In genomic region chr6:52078530-52079340, GRCm38 (mm10) we compare ENCODE assay signal across 9 mouse cellular contexts.
DNase-seq lines count a peak whose midpoint lies in the region; ATAC-seq and TF ChIP-seq lines count a peak whose summit lies in the region.
"Had no signal": no experiment of that assay in that cellular context is flagged by ENCODE, and none has a peak within 500 bp of the region (broad histone marks: within the 10 kb centered on the region; RNA-seq: fewer than 3 reads in every experiment).

No protein-coding gene starts in this region.

- intact Hi-C loops in heart, adult 2 months (cut with DNase I) = no loop called here
- intact Hi-C loops in left cerebral cortex, postnatal 14 days (cut with DNase I) = no loop called here
- intact Hi-C loops in left cerebral cortex, postnatal 25 days (cut with DNase I) = no loop called here

- TF ChIP-seq CTCF in heart, adult 2 months (IDR thresholded peaks at IDR 0.05) = no peak

- H3K9me3 ChIP-seq in heart, embryonic 11.5 days (replicated peaks; ENCODE audit: control insufficient read depth, low read length) = no peaks in the 10 kb centered on the region
- H3K9me3 ChIP-seq in forebrain, embryonic 12.5 days = no peaks in the 10 kb centered on the region
- no peaks in the 10 kb centered on the region for H3K9me3 ChIP-seq in midbrain, embryonic 12.5 days

- TF ChIP-seq EP300 in heart, adult 2 months (IDR thresholded peaks at IDR 0.05; ENCODE audit: insufficient read depth, low read depth, low read length) = no peak

- no peak for TF ChIP-seq POLR2A in heart, adult 2 months (IDR thresholded peaks at IDR 0.05; ENCODE audit: insufficient read depth, low read depth, low read length)

- H3K27me3 ChIP-seq in heart, embryonic 11.5 days (ENCODE audit: control insufficient read depth, insufficient read depth, low read length) = peaks cover 34% of the 10 kb centered on the region
- 0 out of 2 replicates have a peak, but pooled peaks cover 2% of the 10 kb centered on the region for H3K27me3 ChIP-seq in heart, adult 2 months (ENCODE audit: control insufficient read depth, insufficient read depth, low read length)
- peaks cover 21% of the 10 kb centered on the region for H3K27me3 ChIP-seq in forebrain, embryonic 12.5 days
- peaks cover 6% of the 10 kb centered on the region; the same call in 1 of the 2 replicates for H3K27me3 ChIP-seq in midbrain, embryonic 12.5 days

- no peak overlapping the region for H3K27ac ChIP-seq in heart, embryonic 11.5 days (ENCODE audit: low read depth, low read length)
- H3K27ac ChIP-seq in heart, adult 2 months = no peak overlapping the region
- H3K27ac ChIP-seq in forebrain, embryonic 12.5 days = no peak overlapping the region
- H3K27ac ChIP-seq in midbrain, embryonic 12.5 days (replicated peaks) = no peak overlapping the region

- no peaks in the 10 kb centered on the region for H3K4me1 ChIP-seq in heart, embryonic 11.5 days (ENCODE audit: control insufficient read depth, insufficient read depth, low read length)
- no peaks in the 10 kb centered on the region for H3K4me1 ChIP-seq in heart, adult 2 months (ENCODE audit: control insufficient read depth, insufficient read depth, low read length)
- H3K4me1 ChIP-seq in forebrain, embryonic 12.5 days = peaks cover 3% of the 10 kb centered on the region; the same call in 1 of the 2 replicates
- peaks cover 5% of the 10 kb centered on the region; the same call in 1 of the 2 replicates for H3K4me1 ChIP-seq in midbrain, embryonic 12.5 days

- no peaks in the 10 kb centered on the region for H3K79me2 ChIP-seq in heart, adult 2 months (replicated peaks; ENCODE audit: control insufficient read depth, insufficient read depth, low read length)

- peak overlapping the region; percentile 47 for H3K4me2 ChIP-seq in heart, embryonic 11.5 days
- peak overlapping the region; percentile 42 for H3K4me2 ChIP-seq in forebrain, embryonic 12.5 days
- H3K4me2 ChIP-seq in midbrain, embryonic 12.5 days (replicated peaks) = peak overlapping the region; percentile 36

- 30% methylated on average over 12 of the region's 12 CpGs for WGBS in heart, embryonic 11.5 days (ENCODE audit: insufficient replicate concordance)
- 44% methylated on average over 12 of the region's 12 CpGs for WGBS in heart, adult 2 months
- WGBS in forebrain, embryonic 12.5 days = 20% methylated on average over 12 of the region's 12 CpGs
- WGBS in midbrain, embryonic 12.5 days = 16% methylated on average over 12 of the region's 12 CpGs

- DNase-seq in heart, adult 2 months = no peak
- DNase-seq in ES-CJ7 (ENCODE audit: low read depth, low spot score) = peak; percentile 98
- no peak for DNase-seq in left cerebral cortex, postnatal 14 days (ENCODE audit: low spot score in 2 of 2)
- no peak for DNase-seq in left cerebral cortex, postnatal 25 days (ENCODE audit: low spot score in 2 of 2)
- no peak for DNase-seq in urinary bladder, postnatal 10 days (ENCODE audit: low spot score)
- DNase-seq: lung, postnatal 36 days had no signal

- no peak for ATAC-seq in heart, embryonic 11.5 days (replicated peaks; ENCODE audit: insufficient number of reproducible peaks, low FRiP score, low TSS enrichment)
- ATAC-seq in forebrain, embryonic 12.5 days (ENCODE audit: low FRiP score) = no peak
- ATAC-seq in midbrain, embryonic 12.5 days (ENCODE audit: low FRiP score, low read depth) = no peak

- no peak overlapping the region for H3K9ac ChIP-seq in heart, embryonic 11.5 days (ENCODE audit: low read depth, low read length)
- no peak overlapping the region for H3K9ac ChIP-seq in heart, adult 2 months (ENCODE audit: low read depth, low read length)
- no peak overlapping the region for H3K9ac ChIP-seq in forebrain, embryonic 12.5 days
- H3K9ac ChIP-seq in midbrain, embryonic 12.5 days (replicated peaks) = no peak overlapping the region

- H3K4me3 ChIP-seq in heart, embryonic 11.5 days (ENCODE audit: low read depth, low read length) = no peak overlapping the region
- H3K4me3 ChIP-seq in heart, adult 2 months = no peak overlapping the region
- H3K4me3 ChIP-seq in forebrain, embryonic 12.5 days (replicated peaks) = no peak overlapping the region
- H3K4me3 ChIP-seq in midbrain, embryonic 12.5 days = no peak overlapping the region

- H3K36me3 ChIP-seq in heart, embryonic 11.5 days (ENCODE audit: control insufficient read depth, insufficient read depth, low read length) = no peaks in the 10 kb centered on the region
- H3K36me3 ChIP-seq in heart, adult 2 months (ENCODE audit: control insufficient read depth, insufficient read depth, low read length) = no peaks in the 10 kb centered on the region
- no peaks in the 10 kb centered on the region for H3K36me3 ChIP-seq in forebrain, embryonic 12.5 days (replicated peaks)
- no peaks in the 10 kb centered on the region for H3K36me3 ChIP-seq in midbrain, embryonic 12.5 days
